Mouse (Mus musculus): ENCODE results near the gene Mas1. TPM values are rescaled to one million over a fixed set of nuclear protein-coding genes. Genes with fewer than 3 reads are reported as not detected.

The Mas1 gene
- polyA plus RNA-seq (2015; fragmentation: Nextera tagmentation; extraction: Ambion mirVana): not detected in 2 replicates

- no peak within 1 kb of the TSS for H3K4me3 ChIP-seq (ENCODE audit: low read depth, low read length)
- no peak within 1 kb of the TSS for H3K4me2 ChIP-seq (ENCODE audit: low read length)
- no peak within 1 kb of the TSS for H3K27ac ChIP-seq (ENCODE audit: low read length)
- ATAC-seq: no peak
- WGBS: 70% methylated on average over 2 of the region's 2 CpGs
- no peaks in the 10 kb centered on the region for H3K27me3 ChIP-seq (ENCODE audit: control insufficient read depth, insufficient read depth, low read depth, low read length)
- H3K4me1 ChIP-seq (ENCODE audit: control insufficient read depth, insufficient read depth, low read length): no peaks in the 10 kb centered on the region
- H3K9me3 ChIP-seq (replicated peaks; ENCODE audit: control insufficient read depth, low read length, poor library complexity, severe bottlenecking): no peaks in the 10 kb centered on the region
- H3K36me3 ChIP-seq (ENCODE audit: control insufficient read depth, insufficient read depth, low read length): no peaks in the 10 kb centered on the region
- no peak within 1 kb of the TSS for H3K9ac ChIP-seq (ENCODE audit: low read depth, low read length)
These were observed at the start of gene Mas1 for GRCm38 (mm10) chr17:12868043-12868442. Gene Mas1 (minus strand): TSS chr17:12868143.

- under 1% methylated on average over 40 of the region's 40 CpGs for WGBS
- H3K4me1 ChIP-seq (ENCODE audit: control insufficient read depth, insufficient read depth, low read length): peaks cover 16% of the 10 kb centered on the region
- H3K9ac ChIP-seq (ENCODE audit: low read depth, low read length): peak overlapping the region; percentile 84
- H3K27me3 ChIP-seq (ENCODE audit: control insufficient read depth, insufficient read depth, low read depth, low read length): no peaks in the 10 kb centered on the region
- peak overlapping the region; percentile 80 for H3K27ac ChIP-seq (ENCODE audit: low read length)
- peak overlapping the region; percentile 90 for H3K4me2 ChIP-seq (ENCODE audit: low read length)
- H3K4me3 ChIP-seq (ENCODE audit: low read depth, low read length): peak overlapping the region; percentile 67
- no peaks in the 10 kb centered on the region for H3K9me3 ChIP-seq (replicated peaks; ENCODE audit: control insufficient read depth, low read length, poor library complexity, severe bottlenecking)
- peaks cover 38% of the 10 kb centered on the region for H3K36me3 ChIP-seq (ENCODE audit: control insufficient read depth, insufficient read depth, low read length)
- peak; percentile 67 for ATAC-seq
These were observed 48.8 kb upstream of the Mas1 start for GRCm38 (mm10) chr17:12916588-12917380.

GRCm38 (mm10) chr17:12915881-12916583 lies 48.1 kb upstream of the Mas1 start, which contains the start of gene Mrpl18:
Gene Mrpl18 (minus strand): TSS chr17:12916345.
- peak within 1 kb of the TSS; percentile 67 for H3K4me3 ChIP-seq (ENCODE audit: low read depth, low read length)
- peak within 1 kb of the TSS; percentile 91 for H3K4me2 ChIP-seq (ENCODE audit: low read length)
- peak within 1 kb of the TSS; percentile 82 for H3K27ac ChIP-seq (ENCODE audit: low read length)
- peaks cover 16% of the 10 kb centered on the region for H3K4me1 ChIP-seq (ENCODE audit: control insufficient read depth, insufficient read depth, low read length)
- no peaks in the 10 kb centered on the region for H3K9me3 ChIP-seq (replicated peaks; ENCODE audit: control insufficient read depth, low read length, poor library complexity, severe bottlenecking)
- peak within 1 kb of the TSS; percentile 84 for H3K9ac ChIP-seq (ENCODE audit: low read depth, low read length)
- WGBS: under 1% methylated on average over 56 of the region's 56 CpGs
- ATAC-seq: peak; percentile 99
- no peaks in the 10 kb centered on the region for H3K27me3 ChIP-seq (ENCODE audit: control insufficient read depth, insufficient read depth, low read depth, low read length)
- H3K36me3 ChIP-seq (ENCODE audit: control insufficient read depth, insufficient read depth, low read length): peaks cover 34% of the 10 kb centered on the region

DNA sequence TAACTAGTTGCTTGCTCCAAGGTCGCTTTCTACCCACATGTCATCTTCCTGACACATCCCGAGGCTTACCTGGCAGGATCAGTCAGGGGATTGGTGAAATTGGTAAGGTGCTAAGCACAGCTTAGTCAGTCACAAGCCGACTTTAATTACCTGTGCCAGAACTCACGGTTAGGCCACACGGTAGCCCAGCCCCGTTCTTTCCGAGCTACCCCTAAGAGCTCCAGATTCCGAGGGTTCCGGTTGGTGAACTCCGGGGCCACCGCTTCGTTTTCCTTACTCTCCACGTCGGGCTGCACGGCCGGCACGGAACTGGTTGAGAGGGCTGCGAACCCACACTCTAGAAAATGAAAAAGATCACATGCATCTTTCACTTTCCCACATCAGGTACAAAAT lies 47.5 kb upstream of the Mas1 start, which contains the start of gene Tcp1:
Gene Tcp1 (plus strand): TSS at position 214 of the 393 bp plus-strand sequence.
- peak; percentile 12 for ATAC-seq
- Histone ChIP-seq H3K4me1 (ENCODE audit: control insufficient read depth, insufficient read depth, low read length) (peaks cover 16% of the 10 kb centered on the region), H3K4me3 (ENCODE audit: low read depth, low read length) (peak within 1 kb of the TSS; percentile 67), H3K4me2 (ENCODE audit: low read length) (peak within 1 kb of the TSS; percentile 91), H3K27me3 (ENCODE audit: control insufficient read depth, insufficient read depth, low read depth, low read length) (no peaks in the 10 kb centered on the region), H3K27ac (ENCODE audit: low read length) (peak within 1 kb of the TSS; percentile 82), H3K36me3 (ENCODE audit: control insufficient read depth, insufficient read depth, low read length) (peaks cover 33% of the 10 kb centered on the region), H3K9me3 (replicated peaks; ENCODE audit: control insufficient read depth, low read length, poor library complexity, severe bottlenecking) (no peaks in the 10 kb centered on the region), H3K9ac (ENCODE audit: low read depth, low read length) (peak within 1 kb of the TSS; percentile 84)
- WGBS: 2% methylated on average over 18 of the region's 18 CpGs

- Histone ChIP-seq H3K4me2 (ENCODE audit: low read length) (no peak overlapping the region), H3K4me1 (ENCODE audit: control insufficient read depth, insufficient read depth, low read length) (peaks cover 8% of the 10 kb centered on the region), H3K36me3 (ENCODE audit: control insufficient read depth, insufficient read depth, low read length) (peaks cover 19% of the 10 kb centered on the region), H3K27ac (ENCODE audit: low read length) (no peak overlapping the region), H3K9me3 (replicated peaks; ENCODE audit: control insufficient read depth, low read length, poor library complexity, severe bottlenecking) (no peaks in the 10 kb centered on the region), H3K27me3 (ENCODE audit: control insufficient read depth, insufficient read depth, low read depth, low read length) (no peaks in the 10 kb centered on the region), H3K9ac (ENCODE audit: low read depth, low read length) (no peak overlapping the region), H3K4me3 (ENCODE audit: low read depth, low read length) (no peak overlapping the region)
- 88% methylated on average over 8 of the region's 8 CpGs for WGBS
- ATAC-seq: no peak
These were observed 42.4 kb upstream of the Mas1 start for GRCm38 (mm10) chr17:12910391-12910790.

DNA sequence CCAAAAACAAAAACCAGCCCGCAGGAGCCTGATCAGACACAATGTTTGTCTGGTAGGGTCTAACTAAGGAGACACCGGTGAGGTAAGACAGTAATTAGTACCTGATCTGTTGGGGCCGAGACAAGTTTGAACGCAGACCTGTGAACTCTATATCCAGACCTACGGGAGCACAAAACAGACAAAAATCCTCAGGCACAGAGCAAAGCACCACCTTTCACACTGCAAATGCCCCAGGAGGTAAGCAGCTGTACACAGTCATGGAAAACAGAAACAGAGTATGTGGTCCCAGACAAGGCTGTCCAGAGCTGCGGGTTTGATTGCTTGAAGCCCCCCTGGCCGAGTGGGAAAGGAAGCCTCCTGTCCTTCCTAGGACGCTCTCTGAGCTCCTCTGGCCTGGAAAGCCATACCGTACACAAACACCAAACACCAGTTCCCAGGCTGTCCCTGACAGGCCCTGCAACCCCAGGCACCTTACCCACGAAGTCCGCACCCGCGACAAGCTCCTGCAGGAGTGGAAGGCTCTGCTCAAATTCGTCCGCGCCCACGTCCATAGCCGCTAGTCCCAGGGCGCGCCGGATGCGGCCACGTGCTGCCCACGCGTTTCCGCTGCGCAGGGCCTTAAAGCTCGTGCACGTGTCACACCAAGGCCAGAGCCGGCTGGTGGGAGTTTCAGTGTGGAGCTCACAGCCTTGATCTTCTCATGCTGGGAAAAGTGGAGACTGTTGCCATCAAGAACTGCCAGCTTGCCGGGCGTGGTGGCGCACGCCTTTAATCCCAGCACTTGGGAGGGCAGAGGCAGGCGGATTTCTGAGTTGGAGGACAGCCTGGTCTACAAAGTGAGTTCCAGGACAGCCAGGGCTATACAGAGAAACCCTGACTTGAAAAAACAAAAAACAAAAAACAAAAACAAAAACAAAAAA lies 41.7 kb upstream of the Mas1 start, which contains the start of gene Pnldc1:
Gene Pnldc1 (minus strand): TSS at position 870 of the 920 bp plus-strand sequence.
- Histone ChIP-seq H3K9ac (ENCODE audit: low read depth, low read length) (no peak within 1 kb of the TSS), H3K4me3 (ENCODE audit: low read depth, low read length) (no peak within 1 kb of the TSS), H3K36me3 (ENCODE audit: control insufficient read depth, insufficient read depth, low read length) (peaks cover 19% of the 10 kb centered on the region), H3K4me2 (ENCODE audit: low read length) (no peak within 1 kb of the TSS), H3K9me3 (replicated peaks; ENCODE audit: control insufficient read depth, low read length, poor library complexity, severe bottlenecking) (no peaks in the 10 kb centered on the region), H3K27me3 (ENCODE audit: control insufficient read depth, insufficient read depth, low read depth, low read length) (no peaks in the 10 kb centered on the region), H3K27ac (ENCODE audit: low read length) (no peak within 1 kb of the TSS), H3K4me1 (ENCODE audit: control insufficient read depth, insufficient read depth, low read length) (no peaks in the 10 kb centered on the region; the same call in 1 of the 2 replicates)
- 85% methylated on average over 35 of the region's 35 CpGs for WGBS
- ATAC-seq: no peak

DNA sequence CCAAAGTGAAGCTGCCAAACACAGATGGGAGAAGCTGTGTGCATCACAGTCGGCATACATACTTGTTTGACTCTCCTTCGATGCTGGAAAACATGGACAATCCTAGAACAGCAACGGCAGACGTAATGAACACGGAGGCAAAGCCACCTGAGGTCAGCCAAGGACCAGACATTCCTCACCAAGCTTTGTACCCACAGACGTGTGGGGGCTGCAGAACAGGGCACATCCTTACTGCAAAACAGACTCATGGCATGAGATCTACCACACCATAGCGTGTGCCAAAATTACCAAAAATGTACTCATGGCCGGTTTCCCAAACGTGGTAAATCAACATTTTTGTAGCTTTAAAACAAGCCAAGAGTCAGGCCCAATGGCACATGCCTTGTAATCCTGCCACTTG lies 38.5 kb upstream of the Mas1 start:
- 94% methylated on average over 9 of the region's 9 CpGs for WGBS
- no peak overlapping the region for H3K4me3 ChIP-seq (ENCODE audit: low read depth, low read length)
- no peak for ATAC-seq

DNA sequence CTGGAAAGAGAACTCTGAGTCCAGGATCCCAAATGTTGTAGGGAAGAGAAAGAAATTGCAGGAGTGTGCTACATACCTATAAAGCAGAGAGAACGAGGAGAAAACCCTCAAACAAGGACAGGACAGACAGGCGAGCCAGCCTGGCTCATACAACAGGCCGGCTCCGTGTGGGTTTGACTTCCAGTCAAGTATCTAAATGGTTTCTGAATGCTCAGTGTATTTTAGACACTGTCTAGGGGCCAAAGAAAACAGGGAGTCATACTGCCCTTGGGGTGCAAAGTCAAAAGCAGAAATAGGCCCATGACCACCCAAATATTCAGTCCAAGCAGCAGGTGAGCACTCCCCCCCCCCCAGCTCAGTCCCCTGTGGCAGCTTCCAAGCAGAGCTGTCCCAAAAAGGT lies 37.9 kb upstream of the Mas1 start:
- Histone ChIP-seq H3K9me3 (replicated peaks; ENCODE audit: control insufficient read depth, low read length, poor library complexity, severe bottlenecking) (no peaks in the 10 kb centered on the region), H3K9ac (ENCODE audit: low read depth, low read length) (no peak overlapping the region), H3K4me3 (ENCODE audit: low read depth, low read length) (no peak overlapping the region), H3K27me3 (ENCODE audit: control insufficient read depth, insufficient read depth, low read depth, low read length) (no peaks in the 10 kb centered on the region), H3K4me2 (ENCODE audit: low read length) (no peak overlapping the region), H3K4me1 (ENCODE audit: control insufficient read depth, insufficient read depth, low read length) (no peaks in the 10 kb centered on the region), H3K36me3 (ENCODE audit: control insufficient read depth, insufficient read depth, low read length) (0 out of 2 replicates have a peak, but pooled peaks cover 6% of the 10 kb centered on the region), H3K27ac (ENCODE audit: low read length) (no peak overlapping the region)
- ATAC-seq: no peak
- 92% methylated on average over 4 of the region's 4 CpGs for WGBS

More for the DNA sequence above, 38.5 kb upstream of the Mas1 start:
- H3K9ac ChIP-seq (ENCODE audit: low read depth, low read length): no peak overlapping the region
- no peak overlapping the region for H3K27ac ChIP-seq (ENCODE audit: low read length)
- 0 out of 2 replicates have a peak, but pooled peaks cover 7% of the 10 kb centered on the region for H3K36me3 ChIP-seq (ENCODE audit: control insufficient read depth, insufficient read depth, low read length)
- H3K4me2 ChIP-seq (ENCODE audit: low read length): no peak overlapping the region
- H3K4me1 ChIP-seq (ENCODE audit: control insufficient read depth, insufficient read depth, low read length): no peaks in the 10 kb centered on the region
- H3K9me3 ChIP-seq (replicated peaks; ENCODE audit: control insufficient read depth, low read length, poor library complexity, severe bottlenecking): no peaks in the 10 kb centered on the region
- no peaks in the 10 kb centered on the region for H3K27me3 ChIP-seq (ENCODE audit: control insufficient read depth, insufficient read depth, low read depth, low read length)
